Mouse (Mus musculus): ENCODE results near the gene Rab5if.

DNA sequence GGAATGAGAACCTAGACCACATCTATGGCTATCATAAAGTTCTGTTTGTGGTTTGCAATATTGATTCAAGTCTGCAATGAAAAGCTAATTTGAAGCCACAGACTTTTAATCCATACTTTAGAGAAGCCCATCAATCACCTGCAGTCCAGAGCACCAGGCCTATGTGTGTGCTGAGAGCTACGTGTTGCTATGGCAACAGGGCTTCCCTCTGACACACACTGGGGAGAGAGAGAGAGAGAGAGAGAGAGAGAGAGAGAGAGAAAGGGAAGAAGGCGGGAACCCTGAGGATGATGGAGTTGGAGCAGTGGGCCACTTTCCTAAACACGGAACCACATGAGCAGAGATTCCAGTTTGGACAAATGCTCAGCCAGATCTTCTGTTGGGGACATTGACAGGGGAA is 29.3 kb downstream of the Rab5if start:
- TF ChIP-seq TCF12 (IDR thresholded peaks at IDR 0.05; ENCODE audit: insufficient read depth, poor library complexity, severe bottlenecking) (no peak), E2F4 (IDR thresholded peaks at IDR 0.05; ENCODE audit: insufficient read depth) (no peak), POLR2A (IDR thresholded peaks at IDR 0.05; ENCODE audit: insufficient read length, low read depth) (no peak), USF1 (IDR thresholded peaks at IDR 0.05; ENCODE audit: low read depth) (no peak), MAX (IDR thresholded peaks at IDR 0.05; ENCODE audit: low read depth) (no peak), CEBPB (IDR thresholded peaks at IDR 0.05; ENCODE audit: insufficient read depth, poor library complexity, severe bottlenecking) (no peak), REST (IDR thresholded peaks at IDR 0.05; ENCODE audit: insufficient read depth, insufficient read length) (no peak)

Data from myocyte (in vitro differentiated cells).